Mouse (Mus musculus) limb, embryonic 11.5 days (tissue): ENCODE data around the gene Nipal1. TPM values are rescaled to one million over a fixed set of nuclear protein-coding genes. Genes with fewer than 3 reads are reported as not detected.

Experiments used
- ATAC-seq: fragments of 200-750 bp; cut with Nextera tagmentation; 2 replicates; pipeline ENCODE4 v1.8.0; 2017; ENCODE audit warnings: low read depth; ENCODE audit not compliant: insufficient number of reproducible peaks, low FRiP score, low TSS enrichment
- DNase-seq: peaks from one replicate; pipeline ENCODE4 v3.0.0-alpha.2; 2015; ENCODE audit warnings: low spot score
- H3K27ac ChIP-seq: fragments of 300-500 bp; sonication (generic); replicated peaks from 2 replicates; pipeline ENCODE4 v1.5.1; 2014; ENCODE audit warnings: low read depth, mild to moderate bottlenecking, low read length
- H3K27me3 ChIP-seq: fragments of 300-500 bp; sonication (generic); 2 replicates; pipeline ENCODE4 v1.6.1; 2014; ENCODE audit warnings: mild to moderate bottlenecking, low read length, mixed read lengths; ENCODE audit not compliant: control insufficient read depth, insufficient read depth
- H3K36me3 ChIP-seq: fragments of 300-500 bp; sonication (generic); 2 replicates; pipeline ENCODE4 v1.6.1; 2014; ENCODE audit warnings: mild to moderate bottlenecking, low read length, moderate library complexity, mixed read lengths; ENCODE audit not compliant: control insufficient read depth, insufficient read depth
- H3K4me1 ChIP-seq: fragments of 300-500 bp; sonication (generic); 2 replicates; pipeline ENCODE4 v1.6.1; 2014; ENCODE audit warnings: low read length, mixed read lengths; ENCODE audit not compliant: control insufficient read depth, insufficient read depth
- H3K4me2 ChIP-seq: fragments of 300-500 bp; sonication (generic); 2 replicates; pipeline ENCODE4 v1.6.1; 2014; ENCODE audit warnings: low read depth, mild to moderate bottlenecking, moderate library complexity; ENCODE audit not compliant: severe bottlenecking
- H3K4me3 ChIP-seq: fragments of 300-500 bp; sonication (generic); 2 replicates; pipeline ENCODE4 v1.5.1; 2014; ENCODE audit warnings: low read depth, low read length
- H3K9ac ChIP-seq: fragments of 300-500 bp; sonication (generic); 2 replicates; pipeline ENCODE4 v1.6.1; 2014; ENCODE audit warnings: mild to moderate bottlenecking, low read length
- H3K9me3 ChIP-seq: fragments of 300-500 bp; sonication (generic); 2 replicates; pipeline ENCODE4 v1.6.1; 2016; ENCODE audit warnings: low read length; ENCODE audit not compliant: control insufficient read depth
- WGBS: fragments of 180-500 bp; shearing (Covaris S2); extraction: QIAGEN DNeasy Blood & Tissue Kit; methylation state at CpG from one replicate; pipeline ENCODE4 v1.1.7; 2014; 5-methylcytosine and 5-hydroxymethylcytosine counted together
- polyA plus RNA-seq: library from polyadenylated mRNA; unstranded; fragments of >200 nt; fragmentation: Nextera tagmentation; extraction: Ambion mirVana; gene quantifications from 2 replicates; pipeline ENCODE4 v1.2.1, GENCODE M21; 2014

Gene Nipal1
- polyA plus RNA-seq, 1 experiment from 2014 or later: 0.21 TPM

DNA sequence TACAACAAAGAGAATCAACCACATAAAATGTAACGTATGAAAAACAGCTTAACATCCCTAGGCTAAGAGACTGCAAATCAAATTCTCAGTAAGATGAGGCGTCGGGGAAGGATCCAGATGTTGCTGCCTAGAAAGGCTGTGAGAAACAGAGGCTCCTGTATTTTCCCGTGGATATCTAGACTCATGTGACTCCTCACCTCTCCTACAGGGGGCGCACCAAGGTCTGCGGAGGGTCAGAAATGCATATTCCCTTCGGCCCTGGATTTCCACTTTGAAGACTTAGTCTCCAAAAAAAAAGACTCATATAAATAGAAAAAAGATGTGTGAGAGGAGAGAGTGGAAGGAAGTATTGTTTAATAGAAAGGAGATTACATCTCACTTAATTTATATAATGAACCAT lies 73.0 kb downstream of the Nipal1 start:
- peak; percentile 32 for DNase-seq
- Histone ChIP-seq H3K27me3 (no peaks in the 10 kb centered on the region), H3K9me3 (no peaks in the 10 kb centered on the region), H3K4me1 (no peaks in the 10 kb centered on the region), H3K9ac (no peak overlapping the region), H3K4me3 (no peak overlapping the region), H3K36me3 (no peaks in the 10 kb centered on the region), H3K4me2 (no peak overlapping the region), H3K27ac (no peak overlapping the region)
- WGBS: 55% methylated on average over 7 of the region's 7 CpGs
- no peak for ATAC-seq

Other genes with a start within 250 kb of the Nipal1 start
- gene Corin, start 143.3 kb upstream of the Nipal1 start, polyA plus RNA-seq: 0.75 and 1.4 TPM in 2 replicates
- 27.0 and 28.6 TPM in 2 replicates for gene Nfxl1, start 88.1 kb upstream of the Nipal1 start, polyA plus RNA-seq
- 0.55 and 1.3 TPM in 2 replicates for gene Zar1, start 66.5 kb upstream of the Nipal1 start, polyA plus RNA-seq
- 0.81 and 1.6 TPM in 2 replicates for gene Gm5868, start 60.2 kb upstream of the Nipal1 start, polyA plus RNA-seq
- not detected in 2 replicates for gene Cnga1, start 3.5 kb upstream of the Nipal1 start, polyA plus RNA-seq
- 0.03 TPM in 1 of 2 replicates, not detected in the other for gene Txk, start 105.0 kb downstream of the Nipal1 start, polyA plus RNA-seq
- gene Tec, start 220.7 kb downstream of the Nipal1 start, polyA plus RNA-seq: 2.3 and 2.5 TPM in 2 replicates